Mouse (Mus musculus): ENCODE data around the gene Zbp1. TPM values are rescaled to one million over a fixed set of nuclear protein-coding genes. Genes with fewer than 3 reads are reported as not detected.

Gene Zbp1
- total RNA-seq (2014; rRNA removed) (0.52 TPM in 1 of 2 replicates, not detected in the other), polyA plus RNA-seq (2015; fragmentation: Nextera tagmentation; extraction: Ambion mirVana) (0.44 and 0.45 TPM in 2 replicates)

DNA sequence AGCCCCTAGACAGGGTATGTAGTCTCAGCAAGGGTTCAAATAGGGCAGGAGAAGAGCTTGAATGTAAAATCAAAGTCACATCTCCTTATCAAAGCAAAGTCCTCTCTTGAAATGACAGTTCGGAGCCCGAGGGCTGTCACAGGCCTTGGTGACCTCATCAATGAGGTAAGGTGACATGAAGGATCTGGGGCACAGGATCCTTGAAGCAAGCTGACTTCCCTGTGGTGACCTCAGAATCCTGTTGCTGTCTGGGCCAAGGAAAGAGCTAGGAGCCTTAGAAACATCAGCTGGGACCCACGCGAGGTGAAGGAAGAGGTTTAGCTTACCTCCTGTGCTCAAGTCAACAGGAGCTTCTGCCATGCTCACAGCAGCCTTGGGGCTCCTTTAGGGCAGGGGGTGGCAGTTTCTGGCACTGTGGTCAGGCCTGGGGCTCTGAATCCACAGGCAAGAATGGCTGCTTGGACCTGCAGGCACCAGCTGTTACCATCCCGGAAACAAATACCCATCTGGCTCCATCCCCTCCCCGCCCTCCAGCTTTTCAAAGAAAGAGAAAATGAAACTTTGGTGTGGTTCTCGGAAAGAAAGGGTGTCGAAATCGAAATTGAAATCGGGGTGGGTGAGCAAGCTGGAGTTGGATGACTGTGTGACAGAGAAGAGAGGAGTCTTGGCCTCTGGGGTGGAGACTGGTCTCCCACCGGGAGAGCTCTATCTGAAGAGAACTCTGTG, at the start of gene Zbp1:
Zbp1 (minus strand) TSS at position 508 of the 726 bp plus-strand sequence.
- DNase-seq (no peak), ATAC-seq (no peak)
- Histone ChIP-seq H3K27ac (ENCODE audit: low read depth, low read length) (no peak within 1 kb of the TSS), H3K9me3 (ENCODE audit: low read length) (no peaks in the 10 kb centered on the region), H3K4me2 (ENCODE audit: low read depth) (no peak within 1 kb of the TSS), H3K4me1 (ENCODE audit: insufficient read depth) (no peaks in the 10 kb centered on the region), H3K4me3 (ENCODE audit: low read depth, low read length) (no peak within 1 kb of the TSS), H3K27me3 (ENCODE audit: insufficient read depth, low read length) (no peaks in the 10 kb centered on the region), H3K9ac (no peak within 1 kb of the TSS), H3K36me3 (ENCODE audit: insufficient read depth) (peaks cover 3% of the 10 kb centered on the region)
- TF ChIP-seq CTCF (IDR thresholded peaks at IDR 0.05; ENCODE audit: low read depth): no peak
- WGBS: 69% methylated on average over 11 of the region's 11 CpGs

DNA sequence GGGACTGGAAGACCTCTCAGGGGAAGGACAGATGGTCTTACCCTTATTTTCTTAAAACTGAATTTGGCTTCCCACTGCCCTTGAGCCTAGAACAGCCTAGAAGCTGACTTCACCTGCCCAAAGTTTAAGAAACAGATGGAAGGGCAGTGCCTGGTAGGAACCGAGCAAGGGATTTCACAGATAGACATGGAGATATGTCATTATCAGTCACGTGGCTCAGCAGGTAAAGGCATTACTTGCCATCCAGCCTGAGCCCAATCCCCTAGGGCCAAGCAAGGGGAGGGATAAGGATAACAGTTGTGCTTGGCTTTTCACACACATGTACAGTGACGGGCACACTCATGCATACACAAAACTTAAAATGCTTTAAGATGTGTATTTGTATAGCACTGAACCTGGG, 48.8 kb upstream of the Zbp1 start:
- ATAC-seq (no peak), DNase-seq (no peak)
- H3K4me1 ChIP-seq (ENCODE audit: insufficient read depth): peaks cover 19% of the 10 kb centered on the region
- no peak for TF ChIP-seq CTCF (IDR thresholded peaks at IDR 0.05; ENCODE audit: low read depth)
- no peak overlapping the region for H3K4me3 ChIP-seq (ENCODE audit: low read depth, low read length)
- H3K4me2 ChIP-seq (ENCODE audit: low read depth): no peak overlapping the region
- no peak overlapping the region for H3K9ac ChIP-seq
- H3K27ac ChIP-seq (ENCODE audit: low read depth, low read length): no peak overlapping the region
- no peaks in the 10 kb centered on the region for H3K36me3 ChIP-seq (ENCODE audit: insufficient read depth)
- WGBS: 79% methylated on average over 3 of the region's 3 CpGs
- H3K9me3 ChIP-seq (ENCODE audit: low read length): no peaks in the 10 kb centered on the region
- H3K27me3 ChIP-seq (ENCODE audit: insufficient read depth, low read length): no peaks in the 10 kb centered on the region

DNA sequence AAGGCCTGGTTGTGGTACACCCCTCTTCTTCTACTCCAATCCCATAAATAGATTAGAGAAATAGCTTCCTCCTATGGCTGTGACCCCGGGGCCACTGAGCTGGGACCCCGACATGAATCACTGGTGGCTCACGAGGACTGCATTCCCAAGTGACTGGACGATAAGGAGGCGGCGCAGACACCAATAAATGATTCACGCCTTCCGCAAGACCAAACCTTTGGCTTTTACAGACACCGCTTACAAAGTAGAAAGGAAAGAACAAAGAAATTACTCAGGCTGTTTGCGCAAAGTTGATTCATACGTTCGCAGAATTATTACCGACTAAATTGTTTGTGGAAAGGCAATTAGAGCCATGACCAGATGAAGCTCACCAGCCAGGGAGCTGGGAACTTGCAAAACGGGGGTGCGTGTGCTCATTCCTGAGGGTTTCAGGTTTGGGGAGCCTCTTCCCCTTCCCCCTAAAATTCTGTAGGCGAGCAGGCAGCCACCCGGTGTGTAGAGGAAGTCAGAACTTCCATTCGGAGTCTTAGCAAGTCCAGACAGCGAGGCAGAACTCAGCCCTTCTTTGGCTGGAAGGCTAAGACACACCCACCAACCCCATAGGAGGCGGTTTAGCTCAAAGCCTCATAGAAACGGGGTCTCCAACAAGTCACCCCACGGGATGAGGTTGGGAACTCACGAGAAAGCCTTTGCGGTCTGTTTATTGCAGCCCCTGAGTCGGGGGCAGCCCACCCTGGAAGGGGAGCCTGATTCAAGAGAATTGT, 47.8 kb upstream of the Zbp1 start:
- Histone ChIP-seq H3K36me3 (ENCODE audit: insufficient read depth) (no peaks in the 10 kb centered on the region), H3K4me3 (ENCODE audit: low read depth, low read length) (no peak overlapping the region), H3K27me3 (ENCODE audit: insufficient read depth, low read length) (no peaks in the 10 kb centered on the region), H3K9me3 (ENCODE audit: low read length) (no peaks in the 10 kb centered on the region), H3K27ac (ENCODE audit: low read depth, low read length) (no peak overlapping the region), H3K9ac (no peak overlapping the region), H3K4me1 (ENCODE audit: insufficient read depth) (peaks cover 19% of the 10 kb centered on the region), H3K4me2 (ENCODE audit: low read depth) (no peak overlapping the region)
- 71% methylated on average over 25 of the region's 25 CpGs for WGBS
- no peak for ATAC-seq
- no peak for DNase-seq
- no peak for TF ChIP-seq CTCF (IDR thresholded peaks at IDR 0.05; ENCODE audit: low read depth)

DNA sequence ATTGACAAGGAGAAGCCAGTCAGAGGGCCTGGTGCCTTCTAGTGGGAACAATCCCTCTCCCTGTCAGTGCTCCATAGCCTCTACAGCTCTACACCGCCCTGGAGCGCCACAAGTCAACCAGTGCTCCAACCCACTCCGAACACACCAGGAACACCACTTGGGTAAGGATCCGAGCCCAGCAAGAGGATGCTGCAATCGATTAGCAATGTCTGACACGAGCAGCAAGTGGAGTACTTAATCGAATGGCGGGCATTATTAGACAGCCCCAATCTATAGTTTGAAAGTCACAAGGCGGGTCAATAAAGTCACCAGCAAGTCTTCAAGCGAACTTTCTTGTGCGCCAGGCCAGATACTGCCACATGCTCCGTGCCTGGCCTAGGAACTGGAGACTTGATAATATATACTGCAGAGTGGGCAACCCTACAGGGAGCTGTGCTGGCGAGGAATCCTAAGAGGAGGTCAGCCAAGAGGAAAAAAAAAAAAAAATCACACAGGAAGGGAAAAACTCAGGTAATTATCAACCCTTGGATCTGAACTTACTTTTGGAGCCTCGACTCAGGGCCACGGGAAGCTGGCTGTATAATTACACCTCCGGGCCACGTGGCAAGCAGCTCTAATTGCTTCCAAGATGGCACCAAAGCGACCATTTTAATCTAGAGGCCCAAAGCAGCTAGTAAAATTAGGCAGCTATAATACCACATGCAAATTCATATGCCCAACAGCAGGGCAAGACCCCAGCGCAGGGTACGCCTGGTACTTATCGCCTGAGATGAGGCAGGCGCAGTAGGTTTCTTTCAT, 46.9 kb upstream of the Zbp1 start:
- Histone ChIP-seq H3K27me3 (ENCODE audit: insufficient read depth, low read length) (no peaks in the 10 kb centered on the region), H3K9ac (no peak overlapping the region), H3K4me3 (ENCODE audit: low read depth, low read length) (no peak overlapping the region), H3K27ac (ENCODE audit: low read depth, low read length) (no peak overlapping the region), H3K4me2 (ENCODE audit: low read depth) (no peak overlapping the region), H3K4me1 (ENCODE audit: insufficient read depth) (peaks cover 19% of the 10 kb centered on the region), H3K36me3 (ENCODE audit: insufficient read depth) (no peaks in the 10 kb centered on the region), H3K9me3 (ENCODE audit: low read length) (no peaks in the 10 kb centered on the region)
- DNase-seq (no peak), ATAC-seq (no peak)
- WGBS: 82% methylated on average over 22 of the region's 22 CpGs
- no peak for TF ChIP-seq CTCF (IDR thresholded peaks at IDR 0.05; ENCODE audit: low read depth)

DNA sequence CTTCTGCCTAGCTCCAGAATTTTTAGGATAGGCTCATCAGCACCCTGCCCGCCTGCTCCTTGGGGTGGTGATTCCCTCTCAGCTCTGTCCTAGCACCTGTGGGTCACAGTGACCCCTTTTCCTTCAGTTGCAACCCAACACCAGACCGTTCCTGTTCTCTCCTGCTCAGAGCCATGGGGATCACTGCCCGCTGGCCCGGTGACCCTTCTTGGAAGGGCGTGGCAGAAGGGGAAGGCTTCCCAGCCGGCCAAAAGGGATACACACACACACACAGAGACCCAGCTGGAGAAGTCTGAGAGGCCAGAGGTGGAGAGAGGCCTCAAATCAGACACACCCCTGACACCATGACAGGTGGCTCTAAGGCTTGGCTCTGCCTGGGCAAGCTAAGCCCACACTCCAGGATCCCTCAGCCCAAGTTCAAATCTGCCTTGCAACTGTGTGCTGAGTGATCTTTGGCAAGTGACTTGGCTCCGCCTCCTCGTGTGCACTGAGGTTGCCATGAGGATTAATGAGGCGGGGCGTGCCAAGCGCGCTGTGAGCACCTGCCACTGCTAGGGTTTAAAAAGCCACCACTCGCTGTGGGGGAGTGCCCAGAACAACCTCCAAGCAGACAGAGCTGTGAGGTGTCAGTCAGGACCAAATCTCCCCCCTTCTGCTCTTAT, 45.9 kb upstream of the Zbp1 start:
- Histone ChIP-seq H3K9ac (no peak overlapping the region), H3K9me3 (ENCODE audit: low read length) (no peaks in the 10 kb centered on the region), H3K4me2 (ENCODE audit: low read depth) (no peak overlapping the region), H3K27me3 (ENCODE audit: insufficient read depth, low read length) (no peaks in the 10 kb centered on the region), H3K4me3 (ENCODE audit: low read depth, low read length) (no peak overlapping the region), H3K27ac (ENCODE audit: low read depth, low read length) (no peak overlapping the region), H3K36me3 (ENCODE audit: insufficient read depth) (no peaks in the 10 kb centered on the region), H3K4me1 (ENCODE audit: insufficient read depth) (peaks cover 11% of the 10 kb centered on the region)
- peak; percentile 73 for DNase-seq
- 20% methylated on average over 13 of the region's 13 CpGs for WGBS
- ATAC-seq: peak; percentile 84
- TF ChIP-seq CTCF (IDR thresholded peaks at IDR 0.05; ENCODE audit: low read depth): no peak

DNA sequence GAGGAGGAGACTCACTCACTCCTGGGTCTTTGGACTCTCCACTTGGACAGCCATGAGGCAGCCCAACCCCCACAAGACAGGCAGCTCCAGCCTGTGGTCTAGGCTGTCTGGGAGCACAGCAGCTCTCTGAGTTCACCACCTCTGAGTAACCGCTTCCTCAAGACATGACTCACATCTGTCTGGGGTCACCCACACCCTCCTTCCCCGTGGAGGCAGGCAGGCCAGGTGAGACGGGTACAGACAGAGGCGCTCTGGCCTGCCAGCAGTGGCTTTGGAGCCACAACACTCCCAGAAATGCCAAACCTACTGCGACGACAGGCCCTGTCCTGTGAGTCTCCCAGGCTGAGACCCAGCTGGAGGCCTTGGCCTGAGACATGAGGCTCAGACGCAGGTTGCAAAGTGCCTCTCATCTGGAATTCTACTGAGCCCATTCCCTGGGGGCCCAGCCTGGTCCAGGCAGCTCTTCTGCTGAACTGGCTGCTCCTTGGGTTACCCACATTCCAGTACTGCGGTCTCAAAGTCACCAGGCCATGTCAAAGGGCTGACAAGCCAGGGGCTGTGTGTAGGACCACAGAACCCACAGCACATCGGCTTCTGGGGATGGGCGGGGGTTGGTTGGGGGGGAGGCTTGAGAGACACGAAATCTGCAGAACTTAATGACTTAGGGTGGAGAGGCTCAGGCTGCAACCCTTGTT, 45.1 kb upstream of the Zbp1 start:
- Histone ChIP-seq H3K27ac (ENCODE audit: low read depth, low read length) (no peak overlapping the region), H3K36me3 (ENCODE audit: insufficient read depth) (no peaks in the 10 kb centered on the region), H3K4me1 (ENCODE audit: insufficient read depth) (peaks cover 9% of the 10 kb centered on the region), H3K9ac (no peak overlapping the region), H3K4me2 (ENCODE audit: low read depth) (no peak overlapping the region), H3K9me3 (ENCODE audit: low read length) (no peaks in the 10 kb centered on the region), H3K4me3 (ENCODE audit: low read depth, low read length) (no peak overlapping the region), H3K27me3 (ENCODE audit: insufficient read depth, low read length) (no peaks in the 10 kb centered on the region)
- TF ChIP-seq CTCF (IDR thresholded peaks at IDR 0.05; ENCODE audit: low read depth): no peak
- WGBS: 69% methylated on average over 11 of the region's 11 CpGs
- DNase-seq (no peak), ATAC-seq (no peak)
